Mouse (Mus musculus) brain, embryonic 18.5 days (tissue): ENCODE results near the gene Coro2b.

Experiments used
- DNase-seq: peaks from one replicate; pipeline ENCODE4 v3.0.0-alpha.2; 2012; ENCODE audit warnings: low read depth, low spot score

Gene Coro2b

GRCm38 (mm10) chr9:62393531-62393930, 143.3 kb downstream of the Coro2b start:
- no peak for DNase-seq

GRCm38 (mm10) chr9:62389735-62390134, 147.1 kb downstream of the Coro2b start:
- DNase-seq = no peak

GRCm38 (mm10) chr9:62385727-62386518, 150.9 kb downstream of the Coro2b start:
- no peak for DNase-seq

GRCm38 (mm10) chr9:62385062-62385461, 151.8 kb downstream of the Coro2b start:
- DNase-seq = no peak

- no peak for DNase-seq
Observed at GRCm38 (mm10) chr9:62382519-62383084, 154.2 kb downstream of the Coro2b start.

- DNase-seq = no peak
Observed at GRCm38 (mm10) chr9:62381402-62381913, 155.4 kb downstream of the Coro2b start.

- no peak for DNase-seq
Observed at GRCm38 (mm10) chr9:62380351-62380750, 156.5 kb downstream of the Coro2b start.

GRCm38 (mm10) chr9:62377897-62378296, 158.9 kb downstream of the Coro2b start:
- no peak for DNase-seq

GRCm38 (mm10) chr9:62374276-62374675, 162.6 kb downstream of the Coro2b start:
- no peak for DNase-seq

- no peak for DNase-seq
Observed at GRCm38 (mm10) chr9:62373222-62374123, 163.4 kb downstream of the Coro2b start.

- no peak for DNase-seq
Observed at GRCm38 (mm10) chr9:62372556-62373221, 164.2 kb downstream of the Coro2b start.

- DNase-seq = no peak
Observed at GRCm38 (mm10) chr9:62371745-62372555, 164.9 kb downstream of the Coro2b start.

- DNase-seq = no peak
Observed at GRCm38 (mm10) chr9:62370648-62371280, 166.1 kb downstream of the Coro2b start.

- no peak for DNase-seq
Observed at GRCm38 (mm10) chr9:62370186-62370585, 166.7 kb downstream of the Coro2b start.
